Mouse (Mus musculus) hindbrain, postnatal 0 days (tissue): Measurements from ENCODE around the gene Ppil6. TPM values are rescaled to one million over a fixed set of nuclear protein-coding genes. Genes with fewer than 3 reads are reported as not detected.

ENCODE experiments used
- ATAC-seq: fragments of 200-750 bp; cut with Nextera tagmentation; 2 replicates; pipeline ENCODE4 v1.8.0; 2017; ENCODE audit warnings: mild to moderate bottlenecking, moderate TSS enrichment, moderate library complexity
- DNase-seq: peaks from one replicate; pipeline ENCODE4 v3.0.0-alpha.2; 2015; ENCODE audit warnings: low spot score
- H3K27ac ChIP-seq: fragments of 300-500 bp; sonication (generic); 2 replicates; pipeline ENCODE4 v1.5.1; 2014; ENCODE audit warnings: mild to moderate bottlenecking
- H3K27me3 ChIP-seq: fragments of 300-500 bp; sonication (generic); 2 replicates; pipeline ENCODE4 v1.6.1; 2014; ENCODE audit warnings: low read length, mixed read lengths; ENCODE audit not compliant: insufficient read depth
- H3K36me3 ChIP-seq: fragments of 300-500 bp; sonication (generic); 2 replicates; pipeline ENCODE4 v1.6.1; 2014; ENCODE audit warnings: low read length, mixed read lengths; ENCODE audit not compliant: insufficient read depth
- H3K4me1 ChIP-seq: fragments of 300-500 bp; sonication (generic); 2 replicates; pipeline ENCODE4 v1.6.1; 2014; ENCODE audit warnings: antibody characterized with exemption, low read length, mixed read lengths; ENCODE audit not compliant: insufficient read depth
- H3K4me2 ChIP-seq: fragments of 300-500 bp; sonication (generic); 2 replicates; pipeline ENCODE4 v1.6.1; 2014; ENCODE audit warnings: low read depth, mild to moderate bottlenecking, low read length, moderate library complexity, mixed read lengths
- H3K4me3 ChIP-seq: fragments of 300-500 bp; sonication (generic); 2 replicates; pipeline ENCODE4 v1.5.1; 2014; ENCODE audit warnings: low read length
- H3K9ac ChIP-seq: fragments of 300-500 bp; sonication (generic); replicated peaks from 2 replicates; pipeline ENCODE4 v1.6.1; 2014; ENCODE audit warnings: mild to moderate bottlenecking, low read length, moderate library complexity, mixed read lengths
- H3K9me3 ChIP-seq: fragments of 300-500 bp; sonication (generic); 2 replicates; pipeline ENCODE4 v1.6.1; 2016; ENCODE audit warnings: low read length, mixed read lengths
- CTCF ChIP-seq: IDR thresholded peaks from 2 replicates; pipeline ENCODE4 v1.5.1; 2016; ENCODE audit warnings: antibody characterized with exemption, control low read depth, low read depth
- WGBS: fragments of 180-500 bp; shearing (Covaris S2); extraction: QIAGEN DNeasy Blood & Tissue Kit; methylation state at CpG from one replicate; pipeline ENCODE4 v1.1.7; 2014; 5-methylcytosine and 5-hydroxymethylcytosine counted together
- polyA plus RNA-seq: library from polyadenylated mRNA; unstranded; fragments of >200 nt; fragmentation: Nextera tagmentation; extraction: Ambion mirVana; gene quantifications from 2 replicates; pipeline ENCODE4 v1.2.1, GENCODE M21; 2015
- total RNA-seq: library from RNA; depleted of rRNA; stranded (reverse); fragments of >200 nt; gene quantifications from 2 replicates; pipeline ENCODE4 v1.2.3, GENCODE M21; 2014

Gene Ppil6
- total and polyA plus RNA-seq, 2 experiments from 2014 or later: 1.8 to 6.5 TPM

DNA sequence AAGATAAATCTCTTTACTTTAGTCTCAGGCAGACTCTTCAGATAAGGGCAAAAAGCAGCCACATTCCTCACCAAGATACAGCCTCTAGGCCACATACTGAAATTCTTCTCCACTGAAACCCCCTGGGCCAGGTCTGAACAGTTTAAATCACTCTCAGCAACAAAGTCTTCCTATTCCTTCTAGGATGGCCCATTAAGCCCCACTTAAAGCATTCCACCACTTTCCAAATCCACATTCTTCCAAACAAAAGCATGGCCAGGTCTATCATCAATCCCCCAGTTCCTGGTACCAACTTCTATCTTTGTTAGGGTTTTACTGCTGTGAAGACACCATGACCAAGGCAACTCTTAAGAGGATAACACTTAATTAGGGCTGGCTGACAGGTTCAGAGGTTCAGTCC lies 17.7 kb upstream of the Ppil6 start:
- Histone ChIP-seq H3K27ac (no peak overlapping the region), H3K27me3 (no peaks in the 10 kb centered on the region), H3K4me3 (no peak overlapping the region), H3K4me2 (no peak overlapping the region), H3K9me3 (no peaks in the 10 kb centered on the region), H3K36me3 (no peaks in the 10 kb centered on the region), H3K4me1 (no peaks in the 10 kb centered on the region), H3K9ac (no peak overlapping the region)
- ATAC-seq (no peak), DNase-seq (no peak)
- no peak for TF ChIP-seq CTCF

DNA sequence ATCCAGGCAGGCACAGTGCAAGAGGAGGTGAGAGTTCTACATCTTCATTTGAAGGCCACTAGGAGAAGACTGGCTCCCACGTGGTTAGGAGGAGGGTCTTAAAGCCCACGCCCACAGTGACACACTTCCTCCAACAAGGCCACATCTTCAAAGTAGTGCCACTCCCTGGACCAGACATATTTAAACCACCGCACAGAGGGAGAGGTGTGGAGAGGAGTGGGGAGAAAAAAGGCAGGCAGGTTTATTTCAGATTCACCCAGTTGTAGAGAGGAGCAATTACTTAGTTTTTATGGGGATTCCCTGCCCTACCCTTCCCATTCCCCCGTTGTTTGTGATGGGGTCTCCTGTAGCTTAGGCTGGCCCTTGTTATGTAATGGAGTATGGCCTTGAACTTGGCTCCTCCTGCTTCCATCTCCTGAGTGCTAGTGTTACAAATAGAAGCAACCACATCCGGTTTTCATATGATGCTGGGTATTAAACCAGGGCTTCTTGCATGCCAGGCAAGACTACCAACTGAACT lies 17.2 kb upstream of the Ppil6 start:
- ATAC-seq: no peak
- no peaks in the 10 kb centered on the region for H3K9me3 ChIP-seq
- 76% methylated on average over 5 of the region's 5 CpGs for WGBS
- no peaks in the 10 kb centered on the region for H3K36me3 ChIP-seq
- H3K4me1 ChIP-seq: no peaks in the 10 kb centered on the region
- no peak overlapping the region for H3K4me2 ChIP-seq
- no peak overlapping the region for H3K9ac ChIP-seq
- no peaks in the 10 kb centered on the region for H3K27me3 ChIP-seq
- no peak overlapping the region for H3K27ac ChIP-seq
- no peak for TF ChIP-seq CTCF
- DNase-seq: no peak
- no peak overlapping the region for H3K4me3 ChIP-seq

DNA sequence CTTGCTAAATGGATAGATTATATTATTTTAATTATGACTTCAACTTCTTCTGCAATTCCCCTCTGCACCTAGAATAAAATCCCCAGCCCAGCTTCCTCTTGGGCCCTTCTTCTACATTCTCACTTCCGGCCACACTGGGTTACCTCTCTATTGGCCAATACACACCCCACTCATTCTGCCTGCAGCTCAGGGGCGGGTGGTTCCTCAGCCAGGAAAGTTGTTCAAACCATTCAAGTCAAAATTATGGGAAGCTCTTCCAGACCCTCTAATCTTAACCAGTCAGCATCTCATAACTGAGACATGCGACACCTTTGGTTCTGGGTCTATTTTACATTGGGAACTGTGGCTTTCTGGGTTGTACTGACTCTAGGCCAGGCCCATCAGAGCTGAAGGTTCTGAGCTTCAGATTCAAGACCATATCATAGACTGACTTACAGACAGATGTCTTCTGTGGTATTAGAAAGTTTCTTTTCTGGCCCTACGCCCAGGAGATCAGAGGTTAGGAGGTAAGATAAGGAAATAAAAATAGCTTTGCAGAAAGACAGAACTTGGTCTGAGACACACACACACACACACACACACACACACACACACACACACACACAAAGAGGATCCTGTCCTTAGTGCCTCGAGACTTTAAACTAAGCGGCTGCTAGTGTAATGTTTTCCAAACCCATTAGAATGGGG lies 16.3 kb upstream of the Ppil6 start:
- ATAC-seq (no peak), DNase-seq (no peak)
- no peak overlapping the region for H3K4me3 ChIP-seq
- no peak for TF ChIP-seq CTCF
- H3K27me3 ChIP-seq: no peaks in the 10 kb centered on the region
- H3K9me3 ChIP-seq: no peaks in the 10 kb centered on the region
- no peak overlapping the region for H3K9ac ChIP-seq
- 88% methylated on average over 6 of the region's 6 CpGs for WGBS
- no peak overlapping the region for H3K27ac ChIP-seq
- H3K4me2 ChIP-seq: no peak overlapping the region
- no peaks in the 10 kb centered on the region for H3K36me3 ChIP-seq
- no peaks in the 10 kb centered on the region for H3K4me1 ChIP-seq

DNA sequence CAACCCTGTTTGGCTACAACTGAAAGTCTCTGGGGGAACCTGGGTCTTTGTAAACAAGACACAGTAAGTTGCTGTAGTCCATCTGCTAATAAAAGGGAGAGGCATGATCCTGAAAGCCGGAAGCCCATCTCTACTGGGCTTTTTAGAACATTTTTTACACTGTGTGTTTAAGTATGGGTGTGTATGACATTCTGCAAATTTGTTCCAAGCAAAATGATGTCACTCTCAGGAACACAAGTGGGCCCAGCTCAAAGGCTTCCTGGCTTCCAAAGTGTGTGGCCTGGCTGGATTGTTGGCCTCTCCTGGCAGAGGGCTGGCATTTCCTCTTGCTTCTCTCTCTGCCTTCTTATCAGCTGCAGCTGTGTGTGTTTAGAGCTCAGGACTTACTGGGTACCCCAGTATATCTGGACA lies 15.3 kb upstream of the Ppil6 start:
- Histone ChIP-seq H3K27me3 (no peaks in the 10 kb centered on the region), H3K4me3 (no peak overlapping the region), H3K9me3 (no peaks in the 10 kb centered on the region), H3K27ac (0 out of 2 replicates have a peak overlapping the region, but pooled peaks have one; percentile 15), H3K36me3 (no peaks in the 10 kb centered on the region), H3K4me2 (no peak overlapping the region), H3K4me1 (no peaks in the 10 kb centered on the region), H3K9ac (no peak overlapping the region)
- 81% methylated on average over 1 of the region's 1 CpGs for WGBS
- no peak for DNase-seq
- no peak for ATAC-seq
- TF ChIP-seq CTCF: no peak

DNA sequence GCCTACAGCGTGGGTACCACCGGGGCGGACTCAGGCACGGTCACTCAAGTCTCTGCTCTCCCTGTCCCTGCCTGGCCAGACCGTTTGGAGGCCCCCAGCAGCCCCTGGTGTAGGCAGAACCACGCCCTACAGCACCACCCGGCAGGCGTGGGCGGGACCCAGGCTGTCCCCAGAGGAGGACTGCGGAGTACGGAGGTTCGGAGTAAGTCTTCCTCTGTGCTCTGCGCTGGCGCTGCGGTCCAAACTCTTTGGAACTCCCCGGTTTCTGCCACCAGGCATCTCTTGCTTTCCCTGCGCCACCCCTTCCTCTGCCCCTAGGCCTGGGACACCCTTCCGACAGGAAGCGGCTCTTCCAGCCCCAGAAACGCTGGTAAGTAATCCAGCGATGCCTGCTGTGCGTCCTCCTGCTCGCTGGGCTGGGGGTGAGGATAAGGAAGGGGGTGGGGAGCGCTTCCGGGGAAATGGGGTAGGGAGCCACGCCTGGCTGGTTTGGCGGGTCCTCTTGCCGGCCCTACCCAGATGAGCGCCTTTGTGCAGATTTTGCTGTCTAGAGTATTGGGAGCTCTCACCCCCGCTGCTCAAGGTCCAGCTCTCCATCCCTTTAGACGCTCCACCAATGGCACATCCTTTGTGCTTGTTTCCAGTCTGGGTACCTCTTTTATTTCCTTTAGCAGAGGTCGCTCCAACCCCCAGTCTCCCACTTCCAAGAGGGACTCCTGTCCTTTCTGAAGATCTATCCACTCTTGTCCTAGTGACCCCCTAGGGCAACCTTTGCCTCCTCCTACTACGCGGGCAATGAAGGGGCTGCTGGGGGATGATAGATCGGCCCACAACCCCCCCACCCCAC lies 13.8 kb upstream of the Ppil6 start, which contains the start of gene Mical1:
Gene Mical1, plus strand, starts transcription at position 144 of the 847 bp plus-strand sequence.
- TF ChIP-seq CTCF: no peak
- Histone ChIP-seq H3K4me1 (no peaks in the 10 kb centered on the region), H3K4me2 (peak within 1 kb of the TSS; percentile 87), H3K36me3 (no peaks in the 10 kb centered on the region), H3K9ac (peak within 1 kb of the TSS; percentile 51), H3K4me3 (peak within 1 kb of the TSS; percentile 52), H3K9me3 (no peaks in the 10 kb centered on the region), H3K27me3 (no peaks in the 10 kb centered on the region), H3K27ac (peak within 1 kb of the TSS; percentile 82)
- under 1% methylated on average over 35 of the region's 35 CpGs for WGBS
- peak; percentile 61 for DNase-seq
- ATAC-seq: peak; percentile 65

DNA sequence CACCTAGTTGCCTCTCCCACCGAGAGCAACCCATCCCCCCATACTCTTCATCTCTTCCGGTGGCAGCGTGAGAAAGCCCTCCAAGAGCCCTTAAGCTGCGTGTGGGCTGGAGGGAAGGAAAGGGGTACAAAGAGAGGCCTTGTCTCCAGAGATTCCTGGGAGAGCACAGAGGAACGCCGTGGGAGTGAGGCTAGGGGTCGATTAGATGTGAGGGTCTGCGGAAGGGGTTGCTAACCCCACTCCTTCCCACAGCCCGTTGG lies 13.3 kb upstream of the Ppil6 start:
- Histone ChIP-seq H3K4me1 (no peaks in the 10 kb centered on the region), H3K9me3 (no peaks in the 10 kb centered on the region), H3K36me3 (no peaks in the 10 kb centered on the region), H3K4me3 (peak overlapping the region; percentile 52), H3K27me3 (no peaks in the 10 kb centered on the region), H3K27ac (peak overlapping the region; percentile 82), H3K9ac (peak overlapping the region; percentile 51), H3K4me2 (peak overlapping the region; percentile 87)
- no peak for TF ChIP-seq CTCF
- ATAC-seq (peak; percentile 46), DNase-seq (peak; percentile 72)
- 3% methylated on average over 9 of the region's 9 CpGs for WGBS
